Mouse (Mus musculus): ENCODE results near the gene Rab8b.

GRCm38 (mm10) chr9:66917892-66918255 lies 1.6 kb downstream of the Rab8b start:
- TF ChIP-seq POLR2A (IDR thresholded peaks at IDR 0.05; ENCODE audit: insufficient read length, low read depth) (no peak), REST (IDR thresholded peaks at IDR 0.05; ENCODE audit: insufficient read depth, insufficient read length) (no peak), E2F4 (IDR thresholded peaks at IDR 0.05; ENCODE audit: insufficient read depth) (no peak), USF1 (IDR thresholded peaks at IDR 0.05; ENCODE audit: low read depth) (no peak), POLR2AphosphoS2 (IDR thresholded peaks at IDR 0.05; ENCODE audit: insufficient read length, low read depth) (no peak)
